Mouse (Mus musculus) embryonic fibroblast, embryonic 13.5 days (primary cell): ENCODE results near the gene Clns1a. TPM values are rescaled to one million over a fixed set of nuclear protein-coding genes. Genes with fewer than 3 reads are reported as not detected.

Experiments
- H3K27ac ChIP-seq: 2 replicates; pipeline ENCODE4 v1.5.1; 2012; ENCODE audit warnings: low read length, control low read depth, inconsistent platforms; ENCODE audit not compliant: insufficient read depth
- H3K4me1 ChIP-seq: 2 replicates; pipeline ENCODE4 v1.6.1; 2011; ENCODE audit warnings: low read length; ENCODE audit not compliant: control insufficient read depth, insufficient read depth
- H3K4me3 ChIP-seq: 2 replicates; pipeline ENCODE4 v1.5.1; 2011; ENCODE audit warnings: mild to moderate bottlenecking, control low read depth, low read length; ENCODE audit not compliant: insufficient read depth
- CTCF ChIP-seq: IDR thresholded peaks from 2 replicates; pipeline ENCODE4 v1.5.1; 2011; ENCODE audit warnings: mild to moderate bottlenecking, control low read depth, low read length, moderate library complexity, borderline replicate concordance; ENCODE audit not compliant: insufficient read depth
- POLR2A ChIP-seq: IDR thresholded peaks from 2 replicates; pipeline ENCODE4 v1.6.1; 2011; ENCODE audit warnings: low read depth, mild to moderate bottlenecking, control low read depth, low read length, moderate library complexity
- polyA plus RNA-seq: library from polyadenylated mRNA; stranded (reverse); fragments of >200 nt; gene quantifications from 2 replicates; pipeline ENCODE4 v1.2.4, GENCODE M21; 2011; ENCODE audit warnings: low read depth; ENCODE audit not compliant: missing spikeins, insufficient read length

The Clns1a gene
- polyA plus RNA-seq: 97.2 and 101 TPM in 2 replicates

DNA sequence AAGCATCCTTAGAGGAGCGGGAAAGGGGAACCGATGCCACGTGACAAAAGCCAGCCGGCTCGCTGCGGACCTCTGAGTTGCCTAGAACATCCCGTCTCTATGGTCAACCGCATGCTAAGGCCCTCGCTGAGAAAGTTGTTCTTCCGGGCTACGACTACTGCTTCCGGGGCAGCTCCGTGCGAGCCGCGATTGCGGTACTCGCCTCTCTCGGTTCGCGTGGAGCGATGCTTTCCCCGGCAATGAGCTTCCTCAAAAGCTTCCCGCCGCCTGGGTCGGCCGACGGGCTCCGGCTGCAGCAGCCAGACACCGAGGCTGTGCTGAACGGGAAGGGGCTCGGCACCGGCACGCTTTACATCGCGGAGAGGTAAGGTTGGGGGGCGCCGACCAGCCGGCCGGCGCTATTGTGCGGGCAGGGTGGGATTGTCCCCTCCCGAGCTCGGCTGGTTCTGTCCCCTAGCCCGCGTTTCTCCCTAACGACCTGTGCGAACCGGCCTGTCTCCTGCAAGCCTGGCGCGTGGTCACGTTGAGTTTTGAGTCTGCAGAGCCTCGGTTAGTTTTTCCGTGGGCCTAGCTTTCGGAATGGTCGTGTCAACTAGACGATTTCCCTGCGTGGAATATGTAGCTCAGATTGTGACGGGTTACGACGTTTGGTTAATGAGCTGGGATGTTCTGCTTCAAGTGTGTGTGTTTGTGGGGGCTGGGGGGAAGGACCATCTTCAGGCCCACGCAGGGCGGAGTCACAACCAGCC is at the start of gene Clns1a:
TSS of gene Clns1a (plus strand) at position 129 of the 749 bp plus-strand sequence.
- peak; percentile 84 for TF ChIP-seq POLR2A
- TF ChIP-seq CTCF: no peak
- Histone ChIP-seq H3K4me1 (no peaks in the 10 kb centered on the region; the same call in 1 of the 2 replicates), H3K4me3 (peak within 1 kb of the TSS; percentile 94), H3K27ac (no peak within 1 kb of the TSS)

DNA sequence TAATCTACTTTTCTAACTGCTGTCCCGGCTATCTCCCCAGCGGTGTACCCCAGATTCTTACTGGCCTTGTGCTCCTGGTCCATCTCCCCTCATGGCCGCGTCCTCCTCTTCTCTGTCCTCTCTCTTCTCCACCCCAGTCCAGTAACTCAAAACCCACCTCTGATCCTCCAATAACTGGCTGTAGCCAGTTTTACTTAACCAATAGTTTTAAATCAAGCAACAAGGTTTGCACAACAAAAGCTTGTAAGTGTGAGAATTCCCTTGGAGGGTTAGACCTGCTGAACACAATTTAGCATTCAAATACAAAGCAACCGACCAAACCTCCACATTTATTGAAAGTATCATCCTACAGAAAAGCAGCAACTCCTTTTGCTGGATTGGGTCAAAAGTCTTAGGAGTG is 48.8 kb upstream of the Clns1a start:
- Histone ChIP-seq H3K4me1 (peaks cover 4% of the 10 kb centered on the region), H3K27ac (no peak overlapping the region), H3K4me3 (no peak overlapping the region)
- no peak for TF ChIP-seq CTCF
- TF ChIP-seq POLR2A: no peak

GRCm38 (mm10) chr7:97650729-97651128 is 45.7 kb upstream of the Clns1a start:
- no peak overlapping the region for H3K27ac ChIP-seq
- TF ChIP-seq POLR2A: no peak
- no peak for TF ChIP-seq CTCF
- no peak overlapping the region for H3K4me3 ChIP-seq
- peaks cover 2% of the 10 kb centered on the region; the same call in 1 of the 2 replicates for H3K4me1 ChIP-seq

DNA sequence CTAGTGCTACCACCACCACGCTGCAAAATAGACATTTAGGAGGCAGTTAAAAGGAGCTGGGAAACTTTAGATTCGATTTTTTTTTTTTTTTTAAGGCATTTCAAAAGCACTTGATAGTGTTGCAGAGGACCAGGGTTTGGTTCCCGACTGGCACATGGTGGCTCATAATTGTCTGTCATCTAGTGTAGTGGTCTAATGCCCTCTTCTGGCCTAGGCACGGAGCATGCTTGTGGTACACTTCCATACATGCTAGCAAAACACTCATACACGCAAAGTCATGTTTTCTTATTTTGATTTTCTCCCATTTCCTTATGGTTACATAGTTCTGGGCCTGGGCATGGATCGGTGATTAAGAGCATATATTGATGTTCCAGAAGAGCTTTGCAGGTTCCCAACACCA is 40.3 kb upstream of the Clns1a start:
- Histone ChIP-seq H3K4me1 (no peaks in the 10 kb centered on the region), H3K27ac (no peak overlapping the region), H3K4me3 (no peak overlapping the region)
- no peak for TF ChIP-seq POLR2A

GRCm38 (mm10) chr7:97661634-97662033 is 34.8 kb upstream of the Clns1a start:
- no peak overlapping the region for H3K27ac ChIP-seq
- no peaks in the 10 kb centered on the region for H3K4me1 ChIP-seq
- no peak overlapping the region for H3K4me3 ChIP-seq
- TF ChIP-seq CTCF (no peak), POLR2A (no peak)

- TF ChIP-seq POLR2A (no peak), CTCF (no peak)
- H3K4me3 ChIP-seq: no peak overlapping the region
- no peak overlapping the region for H3K27ac ChIP-seq
- H3K4me1 ChIP-seq: no peaks in the 10 kb centered on the region
These were observed 17.2 kb upstream of the Clns1a start for GRCm38 (mm10) chr7:97679239-97679638.

DNA sequence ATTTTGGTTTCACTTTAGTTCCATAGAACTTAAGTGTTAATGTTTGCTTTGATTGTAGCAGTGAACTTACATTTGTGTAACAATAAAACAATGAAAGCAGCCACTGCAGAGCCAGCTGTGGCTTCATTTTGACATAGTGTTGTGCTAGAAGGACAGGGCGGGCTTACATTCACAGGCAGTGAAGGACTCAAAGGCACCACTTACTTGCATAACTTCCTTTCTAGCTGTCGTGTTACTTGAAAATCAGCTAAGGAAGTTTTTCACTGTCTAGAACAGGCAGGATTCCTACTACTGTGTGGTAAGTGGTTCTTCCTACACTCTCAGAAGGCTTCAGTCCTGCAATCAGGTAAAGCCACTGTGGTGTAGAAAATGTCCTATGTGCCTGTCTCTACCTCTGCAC is 8.6 kb upstream of the Clns1a start:
- no peak overlapping the region for H3K4me3 ChIP-seq
- H3K4me1 ChIP-seq: no peaks in the 10 kb centered on the region
- TF ChIP-seq CTCF: no peak
- no peak for TF ChIP-seq POLR2A
- no peak overlapping the region for H3K27ac ChIP-seq

DNA sequence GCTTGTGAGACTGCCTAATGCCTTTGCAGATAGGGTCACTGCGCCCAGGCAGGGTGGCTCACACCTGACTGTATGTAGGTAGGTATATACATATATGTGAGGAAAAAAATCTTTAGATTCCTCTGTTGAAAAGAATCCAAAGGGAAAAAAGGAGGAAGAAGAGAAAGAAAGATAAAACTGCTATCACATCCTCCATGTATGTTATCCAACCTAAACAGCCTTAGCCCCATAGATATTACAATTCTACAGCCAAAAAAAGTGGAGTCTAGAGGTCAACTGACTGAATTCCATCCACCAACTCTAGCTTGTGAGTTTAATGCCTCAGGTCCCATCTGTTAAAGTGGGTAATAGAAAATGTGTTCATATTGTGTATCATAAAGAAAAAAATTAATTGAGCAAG is 993 bp upstream of the Clns1a start:
- H3K4me3 ChIP-seq: no peak overlapping the region

DNA sequence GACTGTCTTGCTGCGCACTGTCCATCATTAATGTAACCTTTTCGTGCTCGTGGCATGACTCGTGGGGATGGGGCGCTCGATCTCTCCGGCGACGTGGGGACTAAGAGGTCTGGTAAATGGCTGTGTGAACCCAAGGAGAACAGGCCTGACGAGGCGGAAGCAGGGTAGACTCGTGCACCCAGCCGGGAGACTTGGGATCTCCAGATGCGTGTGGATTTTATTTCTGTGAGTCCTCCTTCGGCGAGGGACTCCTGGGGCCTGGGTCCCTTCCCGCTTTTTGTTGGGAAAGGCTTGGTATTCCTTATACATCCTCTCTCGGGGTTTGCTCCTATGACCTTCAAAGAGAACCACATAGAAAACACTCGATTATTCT is 315 bp upstream of the Clns1a start:
- no peak for TF ChIP-seq CTCF
- no peak for TF ChIP-seq POLR2A
- Histone ChIP-seq H3K27ac (no peak overlapping the region), H3K4me1 (no peaks in the 10 kb centered on the region; the same call in 1 of the 2 replicates), H3K4me3 (peak overlapping the region; percentile 94)

More for the DNA sequence above, 993 bp upstream of the Clns1a start:
- H3K4me1 ChIP-seq: no peaks in the 10 kb centered on the region; the same call in 1 of the 2 replicates
- TF ChIP-seq CTCF (no peak), POLR2A (no peak)
- H3K27ac ChIP-seq: no peak overlapping the region

DNA sequence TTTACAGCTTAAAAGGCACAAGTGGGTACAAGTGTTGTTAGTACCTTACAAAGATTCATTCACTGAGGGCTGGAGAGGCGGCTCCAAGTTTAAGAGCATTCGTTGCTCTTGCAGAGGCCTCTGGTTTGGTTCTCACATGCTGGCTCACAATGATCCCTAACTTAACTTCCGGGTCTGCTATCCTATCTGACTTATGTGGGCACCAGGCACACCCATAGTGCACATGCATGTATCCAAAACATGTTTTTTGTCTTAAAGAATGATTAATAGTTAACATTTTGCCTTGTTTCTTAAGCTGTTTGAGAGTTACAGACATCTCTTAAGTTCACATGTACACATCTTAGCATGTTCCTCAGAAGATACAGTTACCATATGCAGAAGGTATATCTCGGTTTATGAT is 3.7 kb downstream of the Clns1a start:
- Histone ChIP-seq H3K27ac (no peak overlapping the region), H3K4me1 (no peaks in the 10 kb centered on the region; the same call in 1 of the 2 replicates), H3K4me3 (no peak overlapping the region)
- no peak for TF ChIP-seq CTCF
- TF ChIP-seq POLR2A: no peak
